Mouse (Mus musculus) kidney, embryonic 15.5 days (tissue): ENCODE measurements around the gene Pter. TPM values are rescaled to one million over a fixed set of nuclear protein-coding genes. Genes with fewer than 3 reads are reported as not detected.

Source experiments
- ATAC-seq: fragments of 200-750 bp; cut with Nextera tagmentation; replicated peaks from 2 replicates; pipeline ENCODE4 v1.8.0; 2017; ENCODE audit warnings: moderate TSS enrichment; ENCODE audit not compliant: low FRiP score
- H3K27ac ChIP-seq: fragments of 300-500 bp; sonication (generic); 2 replicates; pipeline ENCODE4 v1.5.1; 2015; ENCODE audit warnings: mild to moderate bottlenecking, inconsistent platforms
- H3K27me3 ChIP-seq: fragments of 300-500 bp; sonication (generic); 2 replicates; pipeline ENCODE4 v1.6.1; 2015; ENCODE audit warnings: inconsistent platforms
- H3K36me3 ChIP-seq: fragments of 300-500 bp; sonication (generic); 2 replicates; pipeline ENCODE4 v1.6.1; 2015; ENCODE audit warnings: inconsistent platforms
- H3K4me1 ChIP-seq: fragments of 300-500 bp; sonication (generic); 2 replicates; pipeline ENCODE4 v1.6.1; 2015; ENCODE audit warnings: inconsistent platforms
- H3K4me2 ChIP-seq: fragments of 300-500 bp; sonication (generic); 2 replicates; pipeline ENCODE4 v1.6.1; 2015; ENCODE audit warnings: moderate library complexity, mild to moderate bottlenecking, inconsistent platforms
- H3K4me3 ChIP-seq: fragments of 300-500 bp; sonication (generic); replicated peaks from 2 replicates; pipeline ENCODE4 v1.5.1; 2015; ENCODE audit warnings: mild to moderate bottlenecking, inconsistent platforms
- H3K9ac ChIP-seq: fragments of 300-500 bp; sonication (generic); 2 replicates; pipeline ENCODE4 v1.6.1; 2015; ENCODE audit warnings: mild to moderate bottlenecking, inconsistent platforms
- H3K9me3 ChIP-seq: fragments of 300-500 bp; sonication (generic); replicated peaks from 2 replicates; pipeline ENCODE4 v1.6.1; 2016; ENCODE audit warnings: inconsistent platforms
- WGBS: fragments of 180-500 bp; shearing (Covaris S2); methylation state at CpG from one replicate; pipeline ENCODE4 v1.1.7; 2015; ENCODE audit warnings: mixed read lengths; 5-methylcytosine and 5-hydroxymethylcytosine counted together
- polyA plus RNA-seq: library from polyadenylated mRNA; unstranded; fragments of >200 nt; fragmentation: Nextera tagmentation; extraction: Ambion mirVana; gene quantifications from 2 replicates; pipeline ENCODE4 v1.2.1, GENCODE M21; 2015

Pter gene
- polyA plus RNA-seq, 1 experiment from 2014 or later = 51.5 TPM

DNA sequence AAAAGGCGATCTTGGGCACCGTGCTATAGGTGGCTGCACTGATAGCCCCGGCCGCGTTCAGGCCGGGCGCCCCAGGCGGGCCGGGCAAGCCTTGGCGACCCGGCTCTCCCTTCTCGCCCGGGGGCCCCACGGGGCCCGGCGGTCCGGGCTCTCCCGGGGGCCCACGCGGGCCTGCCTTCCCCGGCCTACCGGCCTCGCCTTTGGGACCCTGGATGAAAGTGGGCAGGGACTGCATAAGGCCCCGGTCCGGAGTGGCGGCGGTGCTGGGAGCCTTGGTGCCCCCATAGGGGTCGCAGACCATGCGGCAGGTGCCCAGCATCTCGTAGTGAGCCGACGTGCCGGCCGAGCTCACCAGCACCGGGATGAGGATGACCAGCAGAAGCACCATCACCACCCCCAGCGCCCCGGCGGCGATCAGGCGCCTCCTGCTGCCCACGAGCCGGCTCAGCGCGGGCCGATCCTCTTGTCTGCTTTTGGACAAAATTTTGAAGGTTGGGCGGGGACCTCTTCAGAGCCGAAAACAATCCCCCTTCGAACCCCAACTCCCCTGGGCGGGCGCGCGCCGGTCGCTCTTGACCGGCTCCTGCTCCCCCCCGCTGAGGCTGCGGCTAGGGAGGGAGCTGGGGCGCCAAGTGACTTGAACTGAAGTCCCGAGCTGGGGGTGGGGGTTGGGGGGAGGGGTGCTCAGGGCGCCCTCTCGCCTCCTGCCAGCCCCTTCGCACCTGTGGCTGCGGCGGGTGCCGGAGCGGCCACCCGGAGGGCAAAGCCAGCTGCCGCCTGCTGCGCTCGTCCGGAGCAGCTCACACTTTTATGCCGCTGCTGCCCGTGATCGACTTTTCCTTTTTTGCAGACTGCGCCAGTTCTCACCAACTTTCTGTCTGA lies 86.9 kb downstream of the Pter start:
- H3K36me3 ChIP-seq = no peaks in the 10 kb centered on the region
- peak; percentile 78 for ATAC-seq
- H3K9me3 ChIP-seq = no peaks in the 10 kb centered on the region
- peak overlapping the region; percentile 39 for H3K9ac ChIP-seq
- peak overlapping the region; percentile 99 for H3K4me2 ChIP-seq
- H3K27ac ChIP-seq = no peak overlapping the region
- H3K27me3 ChIP-seq = peaks cover 55% of the 10 kb centered on the region
- peaks cover 27% of the 10 kb centered on the region for H3K4me1 ChIP-seq
- peak overlapping the region; percentile 57 for H3K4me3 ChIP-seq
- WGBS = under 1% methylated on average over 74 of the region's 75 CpGs

DNA sequence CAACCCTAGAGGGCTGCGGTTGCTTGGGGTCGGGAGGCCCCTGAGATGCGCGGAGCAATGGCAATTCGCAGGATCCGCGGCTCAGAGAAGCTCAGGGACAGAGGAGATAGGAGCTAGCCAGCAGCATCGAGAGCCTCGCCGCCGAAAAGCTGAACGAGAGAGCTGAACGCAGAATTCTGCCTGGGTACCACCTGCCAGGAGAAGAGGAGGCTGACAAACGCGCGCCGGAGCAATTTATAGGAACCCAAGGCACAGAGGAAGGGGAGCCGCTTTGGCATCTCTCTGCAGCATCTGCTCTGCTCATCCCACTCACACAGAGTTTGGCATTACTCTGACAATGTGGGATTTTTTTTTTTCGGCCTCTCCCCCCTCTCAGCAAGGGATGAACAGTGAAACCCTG lies 87.6 kb downstream of the Pter start, which contains the start of gene C1ql3:
C1ql3 (minus strand) TSS at position 335 of the 400 bp plus-strand sequence.
- no peak within 1 kb of the TSS for H3K27ac ChIP-seq
- no peaks in the 10 kb centered on the region for H3K9me3 ChIP-seq
- under 1% methylated on average over 19 of the region's 19 CpGs for whole genome bisulfite sequencing
- peak within 1 kb of the TSS; percentile 99 for H3K4me2 ChIP-seq
- ATAC-seq = no peak
- H3K27me3 ChIP-seq = peaks cover 55% of the 10 kb centered on the region
- H3K4me3 ChIP-seq = peak within 1 kb of the TSS; percentile 57
- H3K36me3 ChIP-seq = no peaks in the 10 kb centered on the region
- peaks cover 27% of the 10 kb centered on the region for H3K4me1 ChIP-seq
- H3K9ac ChIP-seq = peak within 1 kb of the TSS; percentile 39

GRCm38 (mm10) chr2:13011973-13012372 lies 88.1 kb downstream of the Pter start:
- H3K4me3 ChIP-seq = peak overlapping the region; percentile 57; the same call in 1 of the 2 replicates
- H3K9ac ChIP-seq = no peak overlapping the region
- peak overlapping the region; percentile 99 for H3K4me2 ChIP-seq
- peaks cover 55% of the 10 kb centered on the region for H3K27me3 ChIP-seq
- H3K9me3 ChIP-seq = no peaks in the 10 kb centered on the region
- no peak overlapping the region for H3K27ac ChIP-seq
- 47% methylated on average over 3 of the region's 3 CpGs for WGBS
- H3K36me3 ChIP-seq = no peaks in the 10 kb centered on the region
- H3K4me1 ChIP-seq = peaks cover 27% of the 10 kb centered on the region
- ATAC-seq = no peak

DNA sequence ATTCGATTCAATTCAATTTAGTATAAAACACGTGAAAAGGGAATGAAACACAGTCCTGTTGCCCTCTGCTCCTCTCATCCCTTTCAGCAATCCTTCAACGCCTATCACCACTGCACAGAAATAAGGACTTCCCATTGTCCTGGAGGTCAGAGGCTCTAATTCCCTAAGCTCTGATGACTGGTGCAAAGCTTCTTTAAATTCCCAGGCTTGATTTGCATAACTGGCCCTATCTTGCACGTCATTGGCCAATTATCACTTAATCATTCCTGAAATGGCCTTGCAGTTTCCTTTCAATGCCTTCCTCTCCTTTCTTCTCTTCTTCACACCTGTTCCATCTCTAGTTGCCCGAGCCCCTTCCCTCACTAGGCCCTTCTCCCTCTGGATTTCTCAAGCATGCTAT lies 94.5 kb downstream of the Pter start:
- no peak overlapping the region for H3K4me3 ChIP-seq
- H3K27me3 ChIP-seq = peaks cover 9% of the 10 kb centered on the region
- H3K4me1 ChIP-seq = no peaks in the 10 kb centered on the region
- H3K27ac ChIP-seq = no peak overlapping the region
- H3K36me3 ChIP-seq = no peaks in the 10 kb centered on the region
- WGBS = 46% methylated on average over 5 of the region's 5 CpGs
- no peak overlapping the region for H3K9ac ChIP-seq
- no peak overlapping the region for H3K4me2 ChIP-seq
- no peak for ATAC-seq
- H3K9me3 ChIP-seq = no peaks in the 10 kb centered on the region

GRCm38 (mm10) chr2:13018861-13019260 lies 95.0 kb downstream of the Pter start:
- Histone ChIP-seq H3K27ac (no peak overlapping the region), H3K4me2 (no peak overlapping the region), H3K27me3 (peaks cover 5% of the 10 kb centered on the region), H3K9me3 (no peaks in the 10 kb centered on the region), H3K36me3 (no peaks in the 10 kb centered on the region), H3K9ac (no peak overlapping the region), H3K4me3 (no peak overlapping the region), H3K4me1 (no peaks in the 10 kb centered on the region)
- no peak for ATAC-seq
- WGBS = 79% methylated on average over 1 of the region's 1 CpGs

DNA sequence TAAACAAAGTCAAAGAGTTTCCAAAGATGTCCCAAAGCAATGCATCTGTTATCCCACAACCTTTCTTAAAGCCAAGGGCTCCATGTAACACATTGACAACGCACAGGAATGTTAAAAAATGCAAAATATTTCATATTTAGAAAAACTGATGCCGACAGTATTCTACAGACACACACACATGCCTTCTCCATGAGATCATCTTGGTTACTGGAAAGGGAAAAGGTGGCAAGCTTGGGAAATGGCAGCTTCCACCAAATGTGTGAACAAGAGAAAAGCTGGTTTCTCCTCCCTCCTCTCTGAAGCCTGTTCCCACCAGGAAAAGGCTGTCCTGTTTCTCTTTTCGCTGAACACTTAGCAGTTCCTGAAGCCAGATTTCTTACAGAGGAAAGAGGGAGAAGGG lies 114.9 kb downstream of the Pter start:
- Histone ChIP-seq H3K9me3 (no peaks in the 10 kb centered on the region), H3K36me3 (no peaks in the 10 kb centered on the region), H3K4me2 (no peak overlapping the region), H3K9ac (no peak overlapping the region), H3K27ac (no peak overlapping the region), H3K4me1 (no peaks in the 10 kb centered on the region), H3K4me3 (no peak overlapping the region), H3K27me3 (no peaks in the 10 kb centered on the region)
- no peak for ATAC-seq
- 71% methylated on average over 3 of the region's 3 CpGs for WGBS

DNA sequence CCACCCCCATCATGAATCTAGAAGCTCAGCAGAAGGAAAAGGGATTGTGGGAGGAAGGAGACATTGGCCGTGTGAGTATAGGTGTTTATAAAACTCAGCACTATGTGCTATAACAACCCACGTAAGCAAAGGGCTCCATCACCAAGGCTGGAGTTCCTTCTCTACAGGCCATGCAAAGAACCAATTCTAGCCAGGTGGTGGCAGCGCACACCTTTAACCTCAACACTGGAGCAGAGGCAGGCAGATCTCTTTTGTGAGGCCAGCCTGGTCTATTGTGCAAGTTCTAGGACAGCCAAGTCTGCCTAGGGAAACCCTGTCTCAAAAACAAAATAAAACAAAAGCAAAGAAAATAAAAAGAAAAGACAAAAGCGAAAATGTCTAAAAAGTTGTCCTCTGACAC lies 115.9 kb downstream of the Pter start:
- no peaks in the 10 kb centered on the region for H3K27me3 ChIP-seq
- no peaks in the 10 kb centered on the region for H3K9me3 ChIP-seq
- H3K36me3 ChIP-seq = no peaks in the 10 kb centered on the region
- ATAC-seq = no peak
- no peaks in the 10 kb centered on the region for H3K4me1 ChIP-seq
- no peak overlapping the region for H3K4me3 ChIP-seq
- H3K4me2 ChIP-seq = no peak overlapping the region
- no peak overlapping the region for H3K27ac ChIP-seq
- 92% methylated on average over 4 of the region's 4 CpGs for WGBS
- no peak overlapping the region for H3K9ac ChIP-seq

GRCm38 (mm10) chr2:13044555-13044954 lies 120.7 kb downstream of the Pter start:
- no peak for ATAC-seq
- Histone ChIP-seq H3K9me3 (no peaks in the 10 kb centered on the region), H3K27ac (no peak overlapping the region), H3K9ac (no peak overlapping the region), H3K36me3 (no peaks in the 10 kb centered on the region), H3K4me3 (no peak overlapping the region), H3K4me1 (no peaks in the 10 kb centered on the region), H3K4me2 (no peak overlapping the region), H3K27me3 (no peaks in the 10 kb centered on the region)
- 90% methylated on average over 4 of the region's 4 CpGs for WGBS

DNA sequence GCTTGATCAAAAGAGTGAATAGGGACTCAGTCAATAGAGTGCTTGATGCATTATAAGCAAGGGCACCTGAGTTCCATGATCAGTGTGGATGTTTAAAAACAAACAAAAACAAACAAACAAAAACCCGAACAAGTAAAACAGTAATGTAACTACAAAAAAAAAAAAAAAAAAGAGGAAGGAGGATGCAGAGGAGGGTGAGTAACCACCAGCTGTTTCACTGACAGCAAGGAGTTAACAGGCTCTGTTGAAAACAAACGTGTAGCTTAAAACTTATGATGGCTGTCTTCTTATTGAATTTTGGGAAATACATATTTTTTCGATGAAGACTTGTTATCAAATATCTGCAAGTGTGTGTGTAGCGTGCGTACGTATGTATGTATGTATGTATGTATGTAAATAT lies 124.8 kb downstream of the Pter start:
- H3K36me3 ChIP-seq = no peaks in the 10 kb centered on the region
- H3K27me3 ChIP-seq = no peaks in the 10 kb centered on the region
- ATAC-seq = no peak
- H3K9me3 ChIP-seq = no peaks in the 10 kb centered on the region
- no peak overlapping the region for H3K9ac ChIP-seq
- no peak overlapping the region for H3K4me2 ChIP-seq
- WGBS = 86% methylated on average over 6 of the region's 6 CpGs
- no peak overlapping the region for H3K4me3 ChIP-seq
- no peak overlapping the region for H3K27ac ChIP-seq
- H3K4me1 ChIP-seq = no peaks in the 10 kb centered on the region

Other genes starting within 250 kb of the Pter start
- 1.6 and 1.7 TPM in 2 replicates for gene C1ql3, start 87.8 kb downstream of the Pter start, polyA plus RNA-seq